Mouse (Mus musculus) CH12.LX (cell line): ENCODE results near the gene Slc25a26. TPM values are rescaled to one million over a fixed set of nuclear protein-coding genes. Genes with fewer than 3 reads are reported as not detected.

Experiments
- DNase-seq: peaks from one replicate; pipeline ENCODE4 v3.0.0-alpha.2; 2013; ENCODE audit errors: extremely low read depth
- H3K27ac ChIP-seq: 2 replicates; pipeline ENCODE4 v1.5.1; 2012; ENCODE audit warnings: low read depth, mild to moderate bottlenecking, control low read depth, moderate library complexity; ENCODE audit not compliant: insufficient read depth
- H3K27me3 ChIP-seq: replicated peaks from 2 replicates; pipeline ENCODE3; 2012; ENCODE audit warnings: inconsistent platforms
- H3K36me3 ChIP-seq, 2 experiments: replicated peaks in 1 of 2; 2 replicates each; pipeline versions ENCODE3 to v1.6.1; 2012; ENCODE audit warnings: inconsistent platforms in 1 of 2, low read length in 1 of 2, mild to moderate bottlenecking in 1 of 2, mixed read lengths in 1 of 2, moderate library complexity in 1 of 2; ENCODE audit not compliant: control insufficient read depth in 1 of 2, insufficient read depth in 1 of 2
- H3K4me1 ChIP-seq, 2 experiments: 2 replicates each; pipeline ENCODE4 v1.6.1; 2012; ENCODE audit warnings: inconsistent platforms in 1 of 2, moderate library complexity in 1 of 2; ENCODE audit not compliant: insufficient read depth in 2 of 2, control insufficient read depth in 1 of 2
- H3K4me2 ChIP-seq: 2 replicates; pipeline ENCODE4 v1.6.1; 2012; ENCODE audit warnings: low read depth, mild to moderate bottlenecking, control low read depth; ENCODE audit not compliant: poor library complexity, insufficient read depth, severe bottlenecking
- H3K4me3 ChIP-seq, 3 experiments: fragments of 150-350 bp in 1 of 3; sonication (generic) in 1 of 3; replicated peaks in 1 of 3; 2 replicates each; pipeline versions ENCODE3 to v1.5.1; 2011 to 2012; ENCODE audit warnings: low read depth in 2 of 3, low read length in 2 of 3, mild to moderate bottlenecking in 2 of 3, moderate library complexity in 2 of 3, control low read depth in 1 of 3, improper control_type of control experiment in 1 of 3, inconsistent platforms in 1 of 3, mixed read lengths in 1 of 3; ENCODE audit not compliant: poor library complexity in 1 of 3
- H3K79me2 ChIP-seq: replicated peaks from 2 replicates; pipeline ENCODE4 v1.6.1; 2012; ENCODE audit warnings: mild to moderate bottlenecking, moderate library complexity; ENCODE audit not compliant: control insufficient read depth, poor library complexity, insufficient read depth, severe bottlenecking; ENCODE audit errors: extremely low read depth
- H3K9ac ChIP-seq: 2 replicates; pipeline ENCODE4 v1.6.1; 2012; ENCODE audit warnings: low read depth, mild to moderate bottlenecking, control low read depth, moderate library complexity; ENCODE audit not compliant: insufficient read depth
- H3K9me3 ChIP-seq: replicated peaks from 2 replicates; pipeline ENCODE3; 2012; ENCODE audit warnings: low read length, inconsistent platforms, mixed read lengths
- CTCF ChIP-seq, 2 experiments: IDR thresholded peaks in 1 of 2; conservative IDR thresholded peaks in 1 of 2; 2 replicates each; pipeline ENCODE4 v1.5.1; 2011 to 2012; ENCODE audit warnings: low read depth in 2 of 2, low read length in 2 of 2, improper control_type of control experiment in 1 of 2, inconsistent platforms in 1 of 2, mild to moderate bottlenecking in 1 of 2, moderate library complexity in 1 of 2
- E2F4 ChIP-seq: IDR thresholded peaks from 2 replicates; pipeline ENCODE4 v1.6.1; 2011; ENCODE audit warnings: low read depth, low read length, improper control_type of control experiment; ENCODE audit not compliant: insufficient replicate concordance
- ELF1 ChIP-seq: IDR thresholded peaks from 2 replicates; pipeline ENCODE4 v1.6.1; 2014; ENCODE audit warnings: low read depth, mild to moderate bottlenecking, inconsistent platforms, low read length, improper control_type of control experiment
- EP300 ChIP-seq: IDR thresholded peaks from 2 replicates; pipeline ENCODE4 v1.6.1; 2011; ENCODE audit warnings: low read length, improper control_type of control experiment
- ETS1 ChIP-seq: conservative IDR thresholded peaks from 2 replicates; pipeline ENCODE4 v1.6.1; 2012; ENCODE audit warnings: low read depth, mild to moderate bottlenecking, inconsistent platforms, low read length, improper control_type of control experiment, moderate library complexity
- GABPA ChIP-seq: IDR thresholded peaks from 2 replicates; pipeline ENCODE4 v1.6.1; 2012; ENCODE audit warnings: low read depth, low read length, improper control_type of control experiment, inconsistent platforms; ENCODE audit not compliant: insufficient replicate concordance
- JUN ChIP-seq: IDR thresholded peaks from 2 replicates; pipeline ENCODE4 v1.6.1; 2011; ENCODE audit warnings: low read depth, mild to moderate bottlenecking, low read length, improper control_type of control experiment, moderate library complexity; ENCODE audit not compliant: insufficient read depth
- MAX ChIP-seq: IDR thresholded peaks from 2 replicates; pipeline ENCODE4 v1.6.1; 2011; ENCODE audit warnings: low read length, improper control_type of control experiment
- MAZ ChIP-seq: IDR thresholded peaks from 2 replicates; pipeline ENCODE4 v1.6.1; 2012; ENCODE audit warnings: low read depth, mild to moderate bottlenecking, inconsistent platforms, low read length, improper control_type of control experiment, moderate library complexity
- MXI1 ChIP-seq: IDR thresholded peaks from 2 replicates; pipeline ENCODE4 v1.6.1; 2011; ENCODE audit warnings: mild to moderate bottlenecking, low read depth, low read length, improper control_type of control experiment
- MYC ChIP-seq: IDR thresholded peaks from 2 replicates; pipeline ENCODE4 v1.6.1; 2011; ENCODE audit warnings: low read depth, mild to moderate bottlenecking, improper control_type of control experiment, low read length
- POLR2AphosphoS2 ChIP-seq: IDR thresholded peaks from 2 replicates; pipeline ENCODE4 v1.6.1; 2011; ENCODE audit warnings: low read depth, low read length, improper control_type of control experiment
- RCOR1 ChIP-seq: conservative IDR thresholded peaks from 2 replicates; pipeline ENCODE4 v1.6.1; 2012; ENCODE audit warnings: low read depth, mild to moderate bottlenecking, inconsistent platforms, low read length, improper control_type of control experiment
- TBP ChIP-seq: conservative IDR thresholded peaks from 2 replicates; pipeline ENCODE4 v1.6.1; 2011; ENCODE audit warnings: low read depth, low read length, improper control_type of control experiment
- TCF12 ChIP-seq: IDR thresholded peaks from 2 replicates; pipeline ENCODE4 v1.6.1; 2014; ENCODE audit warnings: low read depth, mild to moderate bottlenecking, inconsistent platforms, low read length, improper control_type of control experiment
- USF1 ChIP-seq: IDR thresholded peaks from 2 replicates; pipeline ENCODE4 v1.6.1; 2014; ENCODE audit warnings: low read depth, mild to moderate bottlenecking, inconsistent platforms, low read length, improper control_type of control experiment
- ZC3H11A ChIP-seq: IDR thresholded peaks from 2 replicates; pipeline ENCODE4 v1.6.1; 2012; ENCODE audit warnings: low read depth, mild to moderate bottlenecking, inconsistent platforms, low read length, improper control_type of control experiment
- ZKSCAN1 ChIP-seq: IDR thresholded peaks from 2 replicates; pipeline ENCODE4 v1.6.1; 2012; ENCODE audit warnings: low read depth, inconsistent platforms, low read length, improper control_type of control experiment, borderline replicate concordance
- dilution Hi-C: fragments of 300-500 bp; cut with MboI; formaldehyde crosslinking; loops from 2 replicates; pipeline ENCODE4 v1.14.3; 2020; ENCODE audit warnings: low sequenced_read_pairs; ENCODE audit not compliant: extremely low pct_unique_long_range_greater_than_20kb, extremely low pct_ligation_motif_present
- in situ Hi-C: fragments of 300-500 bp; cut with MboI; formaldehyde crosslinking; loops from 3 replicates; pipeline ENCODE4 v1.14.3; 2019; ENCODE audit warnings: low sequenced_read_pairs, low pct_ligation_motif_present, low pct_unique_long_range_greater_than_20kb, mixed read lengths
- polyA plus RNA-seq: library from polyadenylated mRNA; unstranded; fragments of >175 nt; gene quantifications from 2 replicates; pipeline ENCODE4 v1.2.1, GENCODE M21; 2012; ENCODE audit warnings: low read depth; ENCODE audit not compliant: insufficient read length
- total RNA-seq, 2 experiments: library from RNA; depleted of rRNA; stranded (reverse); fragments of 300-350 nt in 1 of 2; fragments of >200 nt in 1 of 2; gene quantifications; 2 replicates each; pipeline ENCODE4 v1.2.3; 2012 to 2014

Slc25a26 gene
- total and polyA plus RNA-seq, 3 experiments: 5.5 to 9.9 (median 5.9) TPM

DNA sequence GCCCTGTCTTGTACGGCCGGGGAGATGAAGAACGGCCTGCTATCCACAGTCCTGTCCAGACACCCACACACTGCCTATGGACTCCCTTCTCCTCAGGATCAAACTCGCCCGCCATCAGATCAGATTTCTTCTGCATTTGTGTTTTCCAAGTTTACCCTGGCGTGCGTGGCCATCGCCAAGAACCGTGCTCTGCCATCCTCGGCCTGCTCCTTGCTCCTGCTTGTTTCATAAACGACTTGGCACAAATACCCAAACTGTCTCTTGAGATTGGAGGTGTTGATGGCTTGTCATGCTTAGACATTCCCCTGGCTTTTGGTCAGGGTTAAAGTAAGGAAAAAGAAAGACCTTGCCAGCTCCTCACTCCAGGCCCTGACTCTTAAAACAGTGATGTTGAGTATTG, 94.6 kb downstream of the Slc25a26 start:
- TF ChIP-seq E2F4: no peak
- TF ChIP-seq USF1: no peak
- no peak for TF ChIP-seq ZKSCAN1
- TF ChIP-seq MXI1: no peak
- no peak for TF ChIP-seq EP300
- no peak for TF ChIP-seq GABPA
- no peak for TF ChIP-seq MAZ
- TF ChIP-seq POLR2AphosphoS2: no peak
- no peak for TF ChIP-seq ZC3H11A
- Histone ChIP-seq H3K27ac (no peak overlapping the region), H3K36me3 (peaks cover 2 to 36% of the 10 kb centered on the region in 2 experiments), H3K4me3 (no peak overlapping the region), H3K9ac (no peak overlapping the region), H3K9me3 (no peaks in the 10 kb centered on the region), H3K27me3 (no peaks in the 10 kb centered on the region), H3K79me2 (no peaks in the 10 kb centered on the region), H3K4me2 (no peak overlapping the region), H3K4me1 (no peaks in the 10 kb centered on the region)
- dilution Hi-C loops (no loop called here), in situ Hi-C loops (no loop called here)
- DNase-seq: no peak

DNA sequence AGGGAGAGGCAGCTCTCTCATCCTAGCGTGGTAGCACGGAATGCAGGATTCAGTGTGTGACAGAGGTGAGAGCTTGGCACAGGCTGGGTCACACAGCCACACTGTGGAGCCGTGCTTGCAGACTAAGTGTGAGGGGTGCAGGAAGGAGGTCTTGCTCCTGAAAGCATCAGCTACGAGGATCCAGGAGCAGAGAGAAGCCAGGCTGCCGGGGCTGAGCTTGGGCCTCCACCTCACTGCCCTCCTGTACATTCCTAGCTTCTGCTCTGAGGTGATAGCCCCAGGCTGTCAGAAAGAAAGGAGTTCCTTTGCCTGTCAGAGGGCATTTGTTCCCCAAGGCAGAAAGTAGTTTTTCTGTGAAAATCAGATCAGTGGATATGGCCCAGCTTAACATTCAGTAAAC, 95.1 kb downstream of the Slc25a26 start:
- no peak for TF ChIP-seq CTCF (conservative IDR thresholded peaks at IDR 0.05 in 1 of 2, IDR thresholded peaks at IDR 0.05 in 1 of 2; ENCODE audit: low read depth in 2 of 2, low read length in 2 of 2)
- TF ChIP-seq JUN: no peak
- no peak for TF ChIP-seq TCF12
- Histone ChIP-seq H3K9ac (no peak overlapping the region), H3K36me3 (peaks cover 2 to 39% of the 10 kb centered on the region in 2 experiments), H3K4me1 (no peaks in the 10 kb centered on the region), H3K27me3 (no peaks in the 10 kb centered on the region), H3K27ac (no peak overlapping the region), H3K4me2 (no peak overlapping the region), H3K9me3 (no peaks in the 10 kb centered on the region), H3K4me3 (no peak overlapping the region), H3K79me2 (no peaks in the 10 kb centered on the region)
- dilution Hi-C loops (no loop called here), in situ Hi-C loops (no loop called here)
- DNase-seq: no peak

DNA sequence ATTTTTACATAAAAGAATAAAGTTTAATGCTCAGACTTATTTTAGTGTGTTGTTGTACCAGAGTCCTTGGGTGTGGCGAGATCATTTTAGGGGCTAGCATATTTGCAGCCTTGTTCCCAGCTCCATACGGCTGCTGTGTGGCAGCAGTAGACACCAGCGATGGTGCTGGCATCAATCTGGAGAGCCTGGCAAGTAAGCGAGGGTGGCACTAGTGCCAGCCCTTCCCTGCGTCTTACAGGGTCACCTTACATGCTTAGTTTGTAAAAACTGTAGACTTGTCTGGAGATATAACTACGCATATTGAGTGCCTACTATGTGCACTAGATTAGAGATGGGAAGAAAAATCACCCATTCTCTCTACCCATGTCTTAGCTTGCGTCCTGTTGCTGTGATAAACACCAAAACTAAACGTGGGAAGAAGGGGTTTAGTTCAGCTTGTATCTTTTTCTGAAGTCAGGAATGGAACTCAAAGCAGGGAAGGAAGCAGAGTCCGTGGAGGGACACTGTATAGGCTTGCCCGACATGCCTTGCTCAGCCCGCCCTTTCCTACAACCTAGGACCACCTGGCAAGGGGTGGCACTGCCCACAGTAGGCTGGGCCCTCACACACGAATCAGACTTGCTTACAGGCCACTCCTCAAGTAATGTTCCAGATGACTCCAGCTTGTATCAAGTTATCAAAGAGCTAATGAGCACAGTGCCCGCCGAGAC, 96.1 kb downstream of the Slc25a26 start:
- H3K9ac ChIP-seq: no peak overlapping the region
- in situ Hi-C loops: no loop called here

More for the DNA sequence above, 96.1 kb downstream of the Slc25a26 start:
- peaks cover 2 to 49% of the 10 kb centered on the region in 2 experiments for H3K36me3 ChIP-seq
- no peak for TF ChIP-seq MAX
- no peak for TF ChIP-seq ELF1
- TF ChIP-seq MYC: no peak
- no peak for TF ChIP-seq RCOR1
- TF ChIP-seq TBP: no peak
- TF ChIP-seq ETS1: no peak
- TF ChIP-seq ZC3H11A: no peak
- peaks cover 0 to 4% of the 10 kb centered on the region in 2 experiments; a peak in 2 of 4 replicates for H3K4me1 ChIP-seq
- no peak overlapping the region for H3K4me3 ChIP-seq
- dilution Hi-C loops: no loop called here
- H3K27ac ChIP-seq: no peak overlapping the region
- H3K4me2 ChIP-seq: no peak overlapping the region
- H3K9me3 ChIP-seq: no peaks in the 10 kb centered on the region
- no peaks in the 10 kb centered on the region for H3K79me2 ChIP-seq
- no peak for DNase-seq
- no peaks in the 10 kb centered on the region for H3K27me3 ChIP-seq
